Comparison of ENCODE assay signal across 19 mouse cellular contexts in genomic region chr1:132765222-132765621, GRCm38 (mm10). TPM values are rescaled to one million over a fixed set of nuclear protein-coding genes. Genes with fewer than 3 reads are reported as not detected.
DNase-seq lines count a peak whose midpoint lies in the region; ATAC-seq and TF ChIP-seq lines count a peak whose summit lies in the region.
"Had no signal": no experiment of that assay in that cellular context is flagged by ENCODE, and none has a peak within 500 bp of the region (broad histone marks: within the 10 kb centered on the region; RNA-seq: fewer than 3 reads in every experiment).

No protein-coding gene starts in this region.

- H3K4me2 ChIP-seq in midbrain, embryonic 15.5 days, result no peak overlapping the region

- no peaks in the 10 kb centered on the region for H3K9me3 ChIP-seq in midbrain, embryonic 15.5 days
- H3K9me3 ChIP-seq: embryonic facial prominence, embryonic 15.5 days; forebrain, embryonic 13.5 days; heart, embryonic 13.5 days; hindbrain, embryonic 15.5 days; kidney, embryonic 15.5 days; limb, embryonic 15.5 days had no signal

- H3K4me3 ChIP-seq in layer of hippocampus, adult 2 months, result no peak overlapping the region
- H3K4me3 ChIP-seq in midbrain, embryonic 15.5 days, result no peak overlapping the region
- H3K4me3 ChIP-seq: embryonic facial prominence, embryonic 15.5 days; heart, embryonic 13.5 days; hindbrain, embryonic 15.5 days; left cerebral cortex, adult 2 months; limb, embryonic 15.5 days had no signal

- 86% methylated on average over 10 of the region's 10 CpGs for WGBS in midbrain, embryonic 15.5 days

- peak; percentile 25 for DNase-seq in embryo, embryonic 10 days (ENCODE audit: low spot score)
- no peak for DNase-seq in embryo, embryonic 9.5 days (ENCODE audit: extremely low spot score)
- DNase-seq in layer of hippocampus, adult 2 months (ENCODE audit: low spot score in 2 of 2), result no peak
- DNase-seq in layer of hippocampus, postnatal 25 days (ENCODE audit: extremely low spot score in 1 of 2, low spot score in 1 of 2), result no peak
- peak; percentile 21 for DNase-seq in MN1 (ENCODE audit: low spot score)
- no peak for DNase-seq in thymus, postnatal 36 days
- DNase-seq: adrenal gland, adult 2 months; cerebellum, adult 11-12 months; liver, postnatal 0 days had no signal

- TF ChIP-seq CTCF in layer of hippocampus, adult 2 months (conservative IDR thresholded peaks at IDR 0.05), result no peak

- peak; percentile 40; the same call in 1 of the 2 replicates for ATAC-seq in midbrain, embryonic 15.5 days (replicated peaks)
- no peak for ATAC-seq in CD4-positive, CD25-positive, alpha-beta regulatory T cell, adult 4 months
- ATAC-seq: liver, postnatal 0 days had no signal

- H3K27me3 ChIP-seq in midbrain, embryonic 15.5 days (replicated peaks), result 0 out of 2 replicates have a peak, but pooled peaks cover 2% of the 10 kb centered on the region
- H3K27me3 ChIP-seq: embryonic facial prominence, embryonic 15.5 days; forebrain, embryonic 13.5 days; hindbrain, embryonic 15.5 days had no signal

- H3K4me1 ChIP-seq in midbrain, embryonic 15.5 days, result peaks cover 17% of the 10 kb centered on the region

- no peaks in the 10 kb centered on the region for H3K36me3 ChIP-seq in midbrain, embryonic 15.5 days (replicated peaks)
- H3K36me3 ChIP-seq: embryonic facial prominence, embryonic 15.5 days; heart, embryonic 13.5 days; hindbrain, embryonic 15.5 days; kidney, embryonic 15.5 days; limb, embryonic 15.5 days had no signal

- H3K9ac ChIP-seq in midbrain, embryonic 15.5 days, result no peak overlapping the region
- H3K9ac ChIP-seq: embryonic facial prominence, embryonic 15.5 days; heart, embryonic 13.5 days; kidney, embryonic 15.5 days; limb, embryonic 15.5 days; liver, postnatal 0 days had no signal

- H3K27ac ChIP-seq in layer of hippocampus, adult 2 months, result 0 out of 2 replicates have a peak overlapping the region, but pooled peaks have one; percentile 83
- peak overlapping the region; percentile 69; the same call in 1 of the 2 replicates for H3K27ac ChIP-seq in midbrain, embryonic 15.5 days
- H3K27ac ChIP-seq: embryonic facial prominence, embryonic 15.5 days; heart, embryonic 13.5 days; kidney, embryonic 15.5 days; left cerebral cortex, adult 2 months; limb, embryonic 15.5 days had no signal

RNA-seq across cellular contexts. Expression of gene Nfasc, which starts 23.6 kb away (rescaled TPM):
- total RNA-seq in layer of hippocampus, adult 2 months (2021), result 100 to 1,000 TPM; 150 to 169 TPM
- total RNA-seq in layer of hippocampus, postnatal 25 days (2021), result 100 to 1,000 TPM; 186 to 238 TPM
- 46.0 and 52.3 TPM in 2 replicates for polyA plus RNA-seq in midbrain, embryonic 15.5 days (2015; fragmentation: Nextera tagmentation; extraction: Ambion mirVana)
- not detected for polyA plus RNA-seq in CD4-positive, CD25-positive, alpha-beta regulatory T cell, adult 4 months (2017; shearing (Covaris generic))
- total RNA-seq: granulocyte monocyte progenitor cell, adult 5-6 weeks had no signal

Comparison
In these comparisons a context has a peak if more than half of its experiments do, and no peak if none do; other contexts are left out.
1. DNase-seq: peak in embryo, embryonic 10 days (single experiment) and MN1 (single experiment); none in embryo, embryonic 9.5 days (single experiment), layer of hippocampus, adult 2 months (0 of 2), layer of hippocampus, postnatal 25 days (0 of 2) and thymus, postnatal 36 days (0 of 2).